Mouse (Mus musculus): ENCODE measurements at regions not wholly inside any gene's neighbourhood (a gene's known extent, or its start where the extent isn't known, plus 50 kb on each side); places are given as distances from the start of the nearest gene placed in this dataset.

- TF ChIP-seq CTCF (IDR thresholded peaks at IDR 0.05; ENCODE audit: low read depth, low read length), result no peak
- TF ChIP-seq POLR2A (IDR thresholded peaks at IDR 0.05; ENCODE audit: borderline replicate concordance, low read depth, low read length), result no peak
Measured at GRCm38 (mm10) chr5:47254835-47255369, 728.0 kb upstream of the Slit2 start.

Measured in bone marrow macrophage, adult 2 months (primary cell).